Mouse (Mus musculus) fibroblast of lung, adult 2 months (primary cell): ENCODE results near the gene Tmem72.

ENCODE experiments used
- DNase-seq: peaks from one replicate; pipeline ENCODE4 v3.0.0-alpha.2; 2011; ENCODE audit warnings: low read depth

The Tmem72 gene

GRCm38 (mm10) chr6:116679563-116680288 is 37.0 kb downstream of the Tmem72 start:
- DNase-seq = no peak

DNA sequence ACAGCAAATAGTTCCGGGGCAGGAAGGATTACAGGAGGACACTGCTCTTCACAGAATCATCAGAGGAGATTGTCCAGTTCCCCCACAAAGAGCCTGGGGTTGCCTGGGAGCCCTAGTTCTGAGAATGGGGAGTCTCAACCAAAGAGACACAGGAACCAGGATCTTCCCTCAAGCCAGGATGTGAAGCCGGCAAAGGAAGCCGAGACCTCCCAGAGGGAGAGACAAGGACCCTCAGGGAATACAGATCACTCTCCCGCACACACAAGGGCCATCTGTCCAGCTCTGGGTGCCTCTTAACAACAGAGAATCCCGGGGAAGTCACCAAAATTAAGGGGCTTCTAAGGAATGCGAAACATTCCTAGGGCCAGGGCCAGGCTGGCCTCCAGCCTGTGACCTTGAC is 39.4 kb downstream of the Tmem72 start:
- DNase-seq = no peak

- DNase-seq = no peak
Observed at GRCm38 (mm10) chr6:116676355-116676913, 40.3 kb downstream of the Tmem72 start.

- DNase-seq = no peak
Observed at GRCm38 (mm10) chr6:116674283-116674886, 42.3 kb downstream of the Tmem72 start.

DNA sequence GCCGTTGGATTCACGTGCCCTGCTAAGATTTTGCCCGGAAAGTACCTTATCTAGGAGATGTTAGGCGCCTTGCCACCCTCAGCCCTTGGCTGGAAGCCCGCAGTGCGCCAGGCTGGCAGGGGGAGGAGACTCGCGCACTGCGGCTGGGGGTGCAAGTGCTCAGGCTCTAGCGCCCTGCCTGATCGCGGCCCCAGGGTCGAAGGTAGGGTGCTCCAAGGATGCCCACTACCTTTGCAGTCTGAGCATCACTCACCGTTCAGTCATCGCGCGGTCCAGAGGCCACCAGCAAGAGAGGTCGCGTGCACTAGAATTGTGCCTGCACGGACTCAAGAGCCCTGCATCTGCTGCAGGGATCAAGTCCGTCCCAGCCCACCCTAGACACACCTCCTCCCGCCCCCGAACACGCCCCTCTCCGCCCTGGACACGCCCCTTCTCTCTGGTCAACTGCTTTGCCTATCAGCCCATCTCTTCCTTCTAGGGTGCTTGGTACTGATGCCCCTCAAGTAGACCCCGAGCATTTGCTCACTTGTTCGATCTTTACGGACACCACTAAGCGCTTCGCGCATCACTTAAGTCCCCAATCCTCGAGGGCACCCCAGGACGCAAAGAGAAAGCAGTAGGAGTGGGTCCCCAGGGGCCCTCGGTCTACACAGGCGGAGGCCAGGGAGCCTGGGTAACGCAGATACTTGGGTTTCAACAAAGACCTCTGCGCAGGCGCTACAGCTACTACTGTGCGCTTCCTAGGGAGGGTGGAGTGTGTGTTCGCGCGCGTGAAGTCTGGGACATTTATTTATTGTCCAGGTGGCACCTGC is 43.0 kb downstream of the Tmem72 start, which contains the start of gene Rassf4:
Gene Rassf4 (minus strand): TSS at position 482 of the 812 bp plus-strand sequence.
- DNase-seq = no peak

DNA sequence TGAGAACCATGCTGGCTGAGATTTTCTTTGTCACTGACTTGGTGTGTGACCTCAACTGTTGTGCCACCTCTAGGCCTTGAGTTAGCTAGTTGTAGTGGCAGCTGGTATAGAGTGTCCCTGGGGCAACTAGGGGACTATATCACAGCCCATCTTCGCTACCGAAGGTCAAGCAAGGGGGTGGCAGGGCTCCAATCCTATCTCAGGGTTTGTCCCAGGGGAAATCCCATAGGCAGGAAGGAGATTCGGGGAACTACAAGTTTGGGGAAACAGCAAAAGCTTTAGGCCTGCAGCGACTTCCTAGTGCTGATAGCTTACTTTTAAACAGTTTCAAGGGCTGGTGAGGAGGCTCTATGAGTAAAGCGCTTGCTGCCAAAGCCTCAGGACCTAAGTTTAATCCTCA is 44.4 kb downstream of the Tmem72 start:
- no peak for DNase-seq

- DNase-seq = no peak
Observed at GRCm38 (mm10) chr6:116671768-116672167, 44.9 kb downstream of the Tmem72 start.

DNA sequence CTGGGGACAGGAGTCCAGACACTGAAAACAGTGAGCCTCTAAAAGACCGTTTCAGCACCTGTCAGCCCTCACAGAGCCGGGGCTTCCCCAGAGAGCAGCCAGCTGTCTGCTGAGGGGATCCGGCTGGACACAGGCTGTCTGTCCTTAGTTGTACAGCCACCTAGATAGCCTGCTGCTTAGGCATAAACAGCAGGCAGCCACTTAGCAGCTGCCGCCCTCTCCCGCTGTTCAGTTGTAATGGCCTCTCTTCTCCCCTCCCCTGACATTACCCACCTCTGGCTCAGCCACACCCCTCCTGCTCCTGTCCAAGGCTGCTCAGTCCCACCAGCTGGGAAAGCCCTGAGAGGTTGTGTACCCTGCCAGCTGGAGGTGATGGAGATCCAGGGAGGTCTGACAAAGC is 45.7 kb downstream of the Tmem72 start:
- DNase-seq = no peak

GRCm38 (mm10) chr6:116670144-116670543 is 46.6 kb downstream of the Tmem72 start:
- no peak for DNase-seq

DNA sequence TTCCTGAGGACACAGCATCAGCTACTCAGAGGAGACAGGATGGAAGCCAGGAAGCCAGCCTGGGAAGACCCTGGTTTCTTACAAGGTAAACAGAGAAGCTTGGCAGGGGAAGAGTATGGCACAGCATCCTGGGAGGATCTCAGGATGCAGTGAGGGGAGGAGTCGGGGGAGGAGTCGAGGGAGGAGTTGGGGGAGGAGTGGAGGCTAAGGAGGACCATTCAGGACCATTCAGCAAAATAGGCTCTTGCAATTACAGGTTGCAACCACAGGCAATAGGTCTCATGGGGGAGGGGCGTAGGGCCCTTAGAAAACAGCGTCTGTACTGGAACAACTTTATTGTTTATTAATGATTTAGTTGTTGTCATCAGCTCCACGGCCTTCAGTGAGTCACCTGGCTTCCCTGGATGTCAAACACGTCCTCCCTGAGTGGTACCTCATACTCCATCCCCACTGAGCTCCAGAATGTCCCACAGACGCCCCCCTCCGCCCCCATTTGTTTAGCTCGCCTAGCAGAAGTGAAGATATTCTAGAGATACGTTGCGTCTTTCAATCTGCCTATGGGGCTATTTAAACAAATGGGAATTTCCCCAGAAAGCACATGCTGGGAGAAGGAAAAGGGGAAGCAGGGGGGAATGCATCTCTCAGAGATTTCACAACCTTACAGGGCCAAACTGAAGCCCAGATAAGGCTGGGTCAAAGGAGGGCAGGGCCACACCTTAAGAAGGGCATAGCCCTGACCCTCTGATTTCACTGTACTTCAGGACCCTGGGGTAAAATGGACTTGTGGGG is 47.8 kb downstream of the Tmem72 start:
- DNase-seq = no peak

- no peak for DNase-seq
Observed at GRCm38 (mm10) chr6:116667382-116667781, 49.3 kb downstream of the Tmem72 start.

GRCm38 (mm10) chr6:116666892-116667291 is 49.8 kb downstream of the Tmem72 start:
- no peak for DNase-seq

DNA sequence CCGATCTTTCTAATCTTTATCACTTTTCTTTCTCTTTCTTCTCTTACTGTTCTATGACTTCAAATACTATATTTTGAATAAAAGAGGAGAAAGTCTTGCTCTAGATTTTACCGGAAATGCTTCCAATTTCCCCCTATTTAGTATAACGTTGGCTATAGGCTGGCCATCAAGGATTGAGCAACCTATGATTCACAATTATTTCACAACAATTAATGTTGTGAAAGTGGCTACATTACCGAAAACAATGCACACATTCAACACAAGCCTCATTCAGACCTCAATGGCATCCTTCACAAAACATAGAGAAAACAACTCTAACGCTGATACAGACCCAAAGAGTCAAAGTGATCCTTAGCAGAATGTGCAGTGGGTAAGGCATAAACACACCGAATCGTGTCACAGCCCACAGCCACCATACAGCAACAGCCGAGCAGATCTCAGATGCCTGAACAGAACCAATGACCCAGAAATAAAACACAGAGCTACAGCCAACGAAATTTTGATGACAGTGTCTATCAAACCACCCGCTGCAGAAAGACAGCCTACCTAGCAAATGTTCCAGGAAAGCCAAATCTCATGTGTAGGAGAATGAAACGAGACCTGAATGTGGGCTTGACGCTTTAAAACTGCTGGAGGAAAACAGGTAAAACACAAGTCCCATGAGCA is 50.5 kb downstream of the Tmem72 start:
- DNase-seq = no peak

- no peak for DNase-seq
Observed at GRCm38 (mm10) chr6:116664830-116665229, 51.9 kb downstream of the Tmem72 start.

- no peak for DNase-seq
Observed at GRCm38 (mm10) chr6:116664031-116664430, 52.7 kb downstream of the Tmem72 start.

- DNase-seq = no peak
Observed at GRCm38 (mm10) chr6:116663364-116663763, 53.3 kb downstream of the Tmem72 start.

DNA sequence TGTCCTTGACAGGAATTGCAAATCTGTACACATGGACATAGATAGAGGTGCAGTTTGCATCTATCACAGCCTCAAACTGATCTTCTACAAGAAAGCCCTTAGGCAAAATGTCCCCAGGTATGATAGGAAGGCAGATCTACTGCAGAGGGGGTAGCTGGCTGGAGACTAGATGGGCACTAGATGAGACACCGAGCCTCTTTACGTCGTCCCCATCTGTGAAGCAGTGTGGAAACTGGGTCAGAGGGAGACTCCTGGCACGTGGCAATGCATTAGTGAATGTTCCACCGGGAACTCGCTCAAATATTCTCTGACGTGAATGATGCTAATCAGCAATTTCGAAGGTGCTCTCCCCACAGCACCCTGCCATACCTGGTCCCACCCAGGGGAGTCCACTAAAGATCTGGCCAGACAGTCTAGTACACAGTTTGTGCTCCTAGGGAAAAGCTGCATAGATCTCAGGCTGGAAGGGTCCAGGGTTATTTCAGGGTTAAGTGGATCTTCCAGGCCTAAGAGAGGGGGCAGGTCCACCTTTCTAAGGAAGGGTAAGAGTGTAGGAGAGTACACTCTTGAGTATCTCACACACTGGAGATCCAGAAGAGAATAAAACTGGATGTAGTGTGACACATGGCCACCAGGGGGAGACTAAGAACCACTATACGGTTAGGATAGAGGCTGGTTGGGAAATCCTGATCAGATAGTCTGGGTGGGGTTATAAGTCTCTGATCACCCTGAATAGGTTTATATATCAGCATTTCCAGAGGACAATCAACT is 62.8 kb downstream of the Tmem72 start:
- no peak for DNase-seq

- no peak for DNase-seq
Observed at GRCm38 (mm10) chr6:116653191-116653590, 63.5 kb downstream of the Tmem72 start.

GRCm38 (mm10) chr6:116651437-116652118 is 65.1 kb downstream of the Tmem72 start:
- DNase-seq = no peak

DNA sequence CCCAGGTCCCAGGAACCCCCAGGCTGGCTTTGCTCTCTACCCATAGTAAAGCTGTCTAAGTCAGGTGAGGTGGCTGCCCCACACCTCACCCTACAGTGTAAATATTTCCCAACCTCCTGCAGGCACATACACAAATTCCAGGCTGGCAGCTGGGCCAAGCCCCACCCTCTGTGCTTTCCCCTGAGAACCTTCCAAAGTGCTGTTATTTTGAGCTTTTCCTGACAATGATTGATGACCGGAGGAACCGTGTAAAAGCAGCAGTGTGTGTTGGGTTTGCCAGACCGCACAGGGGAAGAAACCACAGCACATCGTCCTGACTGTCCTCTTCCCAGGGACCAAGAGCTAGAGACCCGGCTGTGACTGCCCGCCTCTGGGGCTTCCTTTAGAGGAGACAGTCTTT is 66.3 kb downstream of the Tmem72 start, which contains the start of gene Depp1:
Gene Depp1 (plus strand): TSS at position 204 of the 400 bp plus-strand sequence.
- peak; percentile 86 for DNase-seq
